Mouse (Mus musculus) small intestine, adult 2 months (tissue): ENCODE data around the gene Gm12258.

Experiments used
- CTCF ChIP-seq: fragments of 200-500 bp; IDR thresholded peaks from 2 replicates; pipeline ENCODE4 v1.5.1; 2012; ENCODE audit warnings: low read depth, mild to moderate bottlenecking, control low read depth, inconsistent platforms, low read length, moderate library complexity, mixed read lengths; ENCODE audit not compliant: insufficient replicate concordance, insufficient read length; ENCODE audit errors: extremely low read depth
- POLR2A ChIP-seq: fragments of 200-500 bp; IDR thresholded peaks from 2 replicates; pipeline ENCODE4 v1.6.1; 2012; ENCODE audit warnings: low read depth, mild to moderate bottlenecking, control low read depth, inconsistent platforms, low read length, moderate library complexity

DNA sequence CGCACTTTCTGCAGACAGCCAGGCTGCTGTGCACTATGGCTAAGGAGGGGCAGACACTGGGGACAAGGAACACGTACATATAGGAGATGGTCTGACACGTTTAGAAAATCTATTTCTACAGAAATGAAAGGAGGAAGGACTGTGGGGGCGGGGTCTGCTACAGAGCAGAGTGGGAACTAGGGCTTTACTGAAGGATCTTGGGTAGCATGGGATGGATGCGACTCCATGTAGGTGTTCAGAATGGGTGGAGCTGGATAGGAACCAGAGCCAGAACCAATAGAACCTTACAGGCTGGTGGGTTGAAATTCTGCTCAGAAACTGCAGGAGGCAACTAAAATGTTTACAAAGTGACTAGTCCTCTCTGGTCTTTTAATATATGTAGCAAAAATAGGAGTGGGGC lies 47.2 kb upstream of the Gm12258 start:
- TF ChIP-seq POLR2A (no peak), CTCF (no peak)
